Mouse (Mus musculus) neural tube, embryonic 15.5 days (tissue): ENCODE measurements at regions not wholly inside any gene's neighbourhood (a gene's known extent, or its start where the extent isn't known, plus 50 kb on each side); places are given as distances from the start of the nearest gene placed in this dataset.

ENCODE experiments used
- ATAC-seq: fragments of 200-750 bp; cut with Nextera tagmentation; 2 replicates; pipeline ENCODE4 v1.8.0; 2017; ENCODE audit warnings: mild to moderate bottlenecking, moderate TSS enrichment, moderate library complexity; ENCODE audit not compliant: low FRiP score
- H3K27ac ChIP-seq: fragments of 300-500 bp; sonication (generic); replicated peaks from 2 replicates; pipeline ENCODE4 v1.5.1; 2015; ENCODE audit warnings: mild to moderate bottlenecking, inconsistent platforms
- H3K27me3 ChIP-seq: fragments of 300-500 bp; sonication (generic); replicated peaks from 2 replicates; pipeline ENCODE4 v1.6.1; 2015; ENCODE audit warnings: inconsistent platforms
- H3K36me3 ChIP-seq: fragments of 300-500 bp; sonication (generic); 2 replicates; pipeline ENCODE4 v1.6.1; 2015; ENCODE audit warnings: inconsistent platforms
- H3K4me1 ChIP-seq: fragments of 300-500 bp; sonication (generic); 2 replicates; pipeline ENCODE4 v1.6.1; 2015; ENCODE audit warnings: inconsistent platforms
- H3K4me2 ChIP-seq: fragments of 300-500 bp; sonication (generic); 2 replicates; pipeline ENCODE4 v1.6.1; 2015; ENCODE audit warnings: inconsistent platforms, mild to moderate bottlenecking, moderate library complexity
- H3K4me3 ChIP-seq: fragments of 300-500 bp; sonication (generic); replicated peaks from 2 replicates; pipeline ENCODE4 v1.5.1; 2015; ENCODE audit warnings: mild to moderate bottlenecking, inconsistent platforms
- H3K9ac ChIP-seq: fragments of 300-500 bp; sonication (generic); replicated peaks from 2 replicates; pipeline ENCODE4 v1.6.1; 2015; ENCODE audit warnings: mild to moderate bottlenecking, inconsistent platforms
- H3K9me3 ChIP-seq: fragments of 300-500 bp; sonication (generic); replicated peaks from 2 replicates; pipeline ENCODE4 v1.6.1; 2016; ENCODE audit warnings: inconsistent platforms
- WGBS: fragments of 180-500 bp; shearing (Covaris S2); methylation state at CpG from one replicate; pipeline ENCODE4 v1.1.7; 2015; ENCODE audit warnings: mixed read lengths; 5-methylcytosine and 5-hydroxymethylcytosine counted together

GRCm38 (mm10) chr17:44420098-44421070, 232.0 kb downstream of the Clic5 start:
- Histone ChIP-seq H3K4me1 (no peaks in the 10 kb centered on the region), H3K4me2 (no peak overlapping the region), H3K9me3 (0 out of 2 replicates have a peak, but pooled peaks cover 2% of the 10 kb centered on the region), H3K36me3 (no peaks in the 10 kb centered on the region), H3K4me3 (no peak overlapping the region), H3K27ac (no peak overlapping the region), H3K27me3 (no peaks in the 10 kb centered on the region), H3K9ac (no peak overlapping the region)
- WGBS = 74% methylated on average over 9 of the region's 9 CpGs
- ATAC-seq = no peak

GRCm38 (mm10) chr17:44422161-44422560, 233.8 kb downstream of the Clic5 start:
- H3K36me3 ChIP-seq = no peaks in the 10 kb centered on the region
- 89% methylated on average over 2 of the region's 2 CpGs for WGBS
- ATAC-seq = no peak
- H3K27me3 ChIP-seq = no peaks in the 10 kb centered on the region
- H3K9me3 ChIP-seq = no peaks in the 10 kb centered on the region
- H3K4me1 ChIP-seq = no peaks in the 10 kb centered on the region
- no peak overlapping the region for H3K4me3 ChIP-seq
- no peak overlapping the region for H3K27ac ChIP-seq
- no peak overlapping the region for H3K4me2 ChIP-seq
- H3K9ac ChIP-seq = no peak overlapping the region

DNA sequence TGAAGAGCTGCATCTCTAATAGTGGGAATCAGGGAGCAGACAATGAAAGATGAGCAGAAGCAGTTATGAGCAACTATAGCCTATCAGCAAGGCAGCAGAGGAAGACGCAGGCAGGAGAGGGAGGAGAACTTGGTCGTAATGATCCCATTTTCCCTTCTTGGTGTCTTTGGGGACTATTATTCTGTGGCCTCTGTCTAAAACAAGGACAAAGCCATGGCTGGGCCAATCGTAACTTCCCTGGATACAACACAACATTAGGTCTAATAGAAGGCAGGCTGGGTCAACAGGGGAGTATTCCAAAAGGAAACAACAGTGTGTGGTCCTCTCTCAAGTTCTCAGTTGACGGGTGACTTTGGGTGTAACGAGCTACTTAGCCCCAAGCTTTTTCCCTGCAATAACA, 234.5 kb downstream of the Clic5 start:
- Histone ChIP-seq H3K27me3 (no peaks in the 10 kb centered on the region), H3K9me3 (no peaks in the 10 kb centered on the region), H3K4me1 (no peaks in the 10 kb centered on the region), H3K27ac (no peak overlapping the region), H3K4me2 (no peak overlapping the region), H3K9ac (no peak overlapping the region), H3K4me3 (no peak overlapping the region), H3K36me3 (no peaks in the 10 kb centered on the region)
- no peak for ATAC-seq
- WGBS = 83% methylated on average over 5 of the region's 5 CpGs

GRCm38 (mm10) chr17:44423471-44423985, 235.1 kb downstream of the Clic5 start:
- no peak overlapping the region for H3K4me3 ChIP-seq
- no peak for ATAC-seq
- 92% methylated on average over 5 of the region's 5 CpGs for WGBS
- no peaks in the 10 kb centered on the region for H3K36me3 ChIP-seq
- no peak overlapping the region for H3K27ac ChIP-seq
- H3K4me1 ChIP-seq = no peaks in the 10 kb centered on the region
- H3K9me3 ChIP-seq = no peaks in the 10 kb centered on the region
- no peaks in the 10 kb centered on the region for H3K27me3 ChIP-seq
- H3K9ac ChIP-seq = no peak overlapping the region
- H3K4me2 ChIP-seq = no peak overlapping the region

DNA sequence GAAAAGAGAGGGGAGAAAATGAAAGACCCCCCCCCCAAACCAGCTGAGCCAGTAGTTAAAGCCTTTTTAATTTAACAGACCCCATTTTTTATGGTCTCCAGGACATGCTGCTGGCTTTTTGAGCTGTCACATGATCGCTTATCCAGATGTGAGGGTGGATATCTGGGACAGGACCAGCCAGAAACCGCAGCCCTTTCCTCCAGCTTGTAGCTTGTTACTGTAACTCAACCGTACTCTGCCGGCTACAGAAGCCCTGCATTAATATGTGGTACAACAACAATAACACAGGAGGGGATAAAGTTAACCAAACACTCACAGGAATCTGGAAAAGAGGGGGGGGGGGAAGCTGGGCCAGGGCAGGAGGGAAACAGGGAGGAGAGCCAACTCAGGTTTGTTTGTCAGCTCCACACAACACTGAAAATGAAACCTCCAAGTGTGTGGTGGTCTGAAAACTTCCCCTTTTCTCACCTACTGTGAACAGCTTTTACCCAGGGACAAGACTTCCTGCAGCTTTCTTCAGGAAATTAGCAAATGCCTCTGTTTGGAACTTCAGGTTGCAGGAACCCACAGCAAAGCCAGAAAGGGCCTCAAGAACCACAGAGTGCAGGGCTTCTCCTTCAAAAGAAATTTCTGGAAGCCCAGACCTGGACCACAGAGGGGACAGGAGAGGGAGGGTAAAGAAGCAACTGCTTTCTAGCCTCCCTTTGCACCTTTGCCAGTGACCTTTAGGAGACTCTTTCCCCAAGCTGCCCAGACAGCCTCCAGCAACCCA, 244.3 kb downstream of the Clic5 start:
- Histone ChIP-seq H3K9me3 (no peaks in the 10 kb centered on the region), H3K9ac (no peak overlapping the region), H3K36me3 (no peaks in the 10 kb centered on the region), H3K4me1 (0 out of 2 replicates have a peak, but pooled peaks cover 3% of the 10 kb centered on the region), H3K4me3 (no peak overlapping the region), H3K4me2 (no peak overlapping the region), H3K27ac (no peak overlapping the region), H3K27me3 (no peaks in the 10 kb centered on the region)
- ATAC-seq = no peak
- 56% methylated on average over 4 of the region's 4 CpGs for WGBS

DNA sequence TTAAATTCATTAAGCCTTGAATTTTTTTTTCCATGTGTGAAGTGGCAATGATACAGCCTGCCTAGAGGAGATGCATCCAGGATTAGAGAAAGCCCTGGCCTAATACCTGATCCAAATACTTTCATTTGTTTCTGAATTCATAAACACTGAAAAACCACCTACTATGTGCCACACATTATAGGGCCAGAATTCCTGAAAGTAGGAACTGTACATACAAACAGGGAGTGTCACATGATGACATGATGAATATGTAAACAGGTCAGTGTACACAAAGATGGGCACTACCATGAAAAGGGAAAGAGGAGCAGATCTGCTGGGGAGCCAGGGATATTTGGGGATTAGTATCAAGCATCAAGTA, 244.9 kb downstream of the Clic5 start:
- Histone ChIP-seq H3K9ac (no peak overlapping the region), H3K27ac (no peak overlapping the region), H3K36me3 (no peaks in the 10 kb centered on the region), H3K27me3 (no peaks in the 10 kb centered on the region), H3K4me1 (0 out of 2 replicates have a peak, but pooled peaks cover 3% of the 10 kb centered on the region), H3K9me3 (no peaks in the 10 kb centered on the region), H3K4me2 (no peak overlapping the region), H3K4me3 (no peak overlapping the region)
- ATAC-seq = no peak

DNA sequence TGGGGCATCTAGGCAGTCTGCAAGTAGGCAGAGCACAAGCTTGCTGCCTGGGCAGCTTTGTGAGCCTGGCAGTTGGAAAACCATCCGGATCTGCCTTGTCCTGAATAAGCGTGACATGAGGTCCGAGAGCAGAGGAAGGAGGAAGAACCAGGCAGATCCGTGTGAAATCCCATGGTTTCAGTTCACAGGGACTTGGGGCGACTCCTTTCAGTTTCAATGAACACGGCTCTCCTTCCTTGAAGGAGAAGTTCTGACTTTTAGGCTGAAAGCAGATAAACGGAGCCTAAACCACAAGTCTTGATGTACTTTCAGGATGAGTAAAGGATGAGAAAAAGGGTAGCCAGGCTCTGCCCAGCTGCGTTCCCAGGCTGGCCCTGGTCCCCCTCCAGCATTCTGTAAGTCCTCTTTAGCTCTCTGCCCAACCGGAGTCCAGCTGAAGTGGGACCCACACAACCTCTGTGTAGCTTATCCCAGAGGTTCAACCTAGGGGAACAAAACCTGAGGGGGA, 248.2 kb downstream of the Clic5 start:
- Histone ChIP-seq H3K4me1 (0 out of 2 replicates have a peak, but pooled peaks cover 3% of the 10 kb centered on the region), H3K27me3 (no peaks in the 10 kb centered on the region), H3K4me2 (no peak overlapping the region), H3K27ac (no peak overlapping the region), H3K36me3 (no peaks in the 10 kb centered on the region), H3K4me3 (no peak overlapping the region), H3K9ac (no peak overlapping the region), H3K9me3 (no peaks in the 10 kb centered on the region)
- 91% methylated on average over 9 of the region's 9 CpGs for WGBS
- ATAC-seq = no peak

DNA sequence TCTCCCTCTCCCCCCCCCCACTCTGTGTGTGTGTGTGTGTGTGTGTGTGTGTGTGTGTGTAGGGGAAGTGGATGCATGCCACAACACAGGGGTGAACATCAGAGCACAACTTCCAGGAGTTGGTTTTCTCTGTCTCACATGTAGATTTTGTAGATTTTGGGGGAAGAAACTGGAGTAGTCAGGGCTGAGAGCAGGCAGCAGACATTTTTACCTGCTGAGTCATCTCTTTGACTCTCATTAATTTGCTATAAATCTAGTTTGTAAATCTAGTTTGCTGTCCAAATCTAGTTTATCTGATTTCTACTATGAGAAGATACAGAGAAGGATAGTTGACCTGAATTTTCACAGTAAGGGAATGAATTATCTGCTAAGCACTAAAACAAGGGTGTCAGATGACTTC, 250.1 kb downstream of the Clic5 start:
- Histone ChIP-seq H3K9me3 (no peaks in the 10 kb centered on the region), H3K9ac (no peak overlapping the region), H3K4me3 (no peak overlapping the region), H3K4me1 (no peaks in the 10 kb centered on the region), H3K4me2 (no peak overlapping the region), H3K27ac (no peak overlapping the region), H3K27me3 (no peaks in the 10 kb centered on the region), H3K36me3 (no peaks in the 10 kb centered on the region)
- no peak for ATAC-seq

GRCm38 (mm10) chr17:44443460-44443859, 255.1 kb downstream of the Clic5 start:
- no peak overlapping the region for H3K9ac ChIP-seq
- no peaks in the 10 kb centered on the region for H3K4me1 ChIP-seq
- H3K36me3 ChIP-seq = no peaks in the 10 kb centered on the region
- H3K27me3 ChIP-seq = no peaks in the 10 kb centered on the region
- no peak overlapping the region for H3K27ac ChIP-seq
- no peak overlapping the region for H3K4me3 ChIP-seq
- no peak overlapping the region for H3K4me2 ChIP-seq
- no peaks in the 10 kb centered on the region for H3K9me3 ChIP-seq
- ATAC-seq = no peak
- 62% methylated on average over 11 of the region's 11 CpGs for WGBS

DNA sequence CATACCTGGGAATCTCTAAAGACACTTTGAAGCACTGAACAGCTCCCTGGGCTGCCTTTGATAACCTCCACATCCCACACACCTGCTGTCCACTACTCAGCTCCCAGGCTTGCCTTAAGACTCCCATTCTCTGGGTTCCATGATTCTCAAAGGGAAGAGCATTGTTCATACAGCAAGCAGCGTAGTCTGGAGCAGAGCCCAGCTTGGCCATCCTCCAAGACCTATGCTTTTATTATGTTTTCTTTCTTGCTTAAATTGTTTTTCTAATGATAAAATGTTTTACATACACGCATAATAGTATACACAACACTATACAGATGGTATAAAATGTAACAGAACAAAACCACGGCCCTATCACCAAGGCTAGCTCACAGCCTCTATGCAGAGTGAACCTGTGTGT, 257.0 kb downstream of the Clic5 start:
- H3K4me2 ChIP-seq = no peak overlapping the region
- ATAC-seq = no peak
- H3K27ac ChIP-seq = no peak overlapping the region
- no peaks in the 10 kb centered on the region for H3K9me3 ChIP-seq
- no peaks in the 10 kb centered on the region for H3K36me3 ChIP-seq
- H3K4me1 ChIP-seq = no peaks in the 10 kb centered on the region
- H3K9ac ChIP-seq = no peak overlapping the region
- no peak overlapping the region for H3K4me3 ChIP-seq
- no peaks in the 10 kb centered on the region for H3K27me3 ChIP-seq
- 74% methylated on average over 3 of the region's 3 CpGs for WGBS
